Mouse (Mus musculus): ENCODE results near the gene Vps8.

Vps8 gene

GRCm38 (mm10) chr16:21527271-21528007 is 104.5 kb downstream of the Vps8 start:
- in situ Hi-C loops (cut with MboI; ENCODE audit: unreplicated experiment in 2 of 2) = no loop called here

GRCm38 (mm10) chr16:21533503-21533902 is 110.6 kb downstream of the Vps8 start:
- in situ Hi-C loops (cut with MboI; ENCODE audit: unreplicated experiment in 2 of 2) = no loop called here

GRCm38 (mm10) chr16:21536240-21537005 is 113.5 kb downstream of the Vps8 start:
- in situ Hi-C loops (cut with MboI; ENCODE audit: unreplicated experiment in 2 of 2) = no loop called here

- in situ Hi-C loops (cut with MboI; ENCODE audit: unreplicated experiment in 2 of 2) = no loop called here
Measured at GRCm38 (mm10) chr16:21537312-21537711, 114.4 kb downstream of the Vps8 start.

GRCm38 (mm10) chr16:21538889-21539288 is 116.0 kb downstream of the Vps8 start:
- in situ Hi-C loops (cut with MboI; ENCODE audit: unreplicated experiment in 2 of 2) = no loop called here

GRCm38 (mm10) chr16:21542559-21542958 is 119.6 kb downstream of the Vps8 start:
- in situ Hi-C loops (cut with MboI; ENCODE audit: unreplicated experiment in 2 of 2) = no loop called here

GRCm38 (mm10) chr16:21547446-21547845 is 124.5 kb downstream of the Vps8 start:
- in situ Hi-C loops (cut with MboI; ENCODE audit: unreplicated experiment in 2 of 2) = no loop called here

GRCm38 (mm10) chr16:21549751-21550150 is 126.8 kb downstream of the Vps8 start:
- in situ Hi-C loops (cut with MboI; ENCODE audit: unreplicated experiment in 2 of 2) = no loop called here

GRCm38 (mm10) chr16:21550453-21550852 is 127.5 kb downstream of the Vps8 start:
- in situ Hi-C loops (cut with MboI; ENCODE audit: unreplicated experiment in 2 of 2) = no loop called here

GRCm38 (mm10) chr16:21553506-21553905 is 130.6 kb downstream of the Vps8 start:
- in situ Hi-C loops (cut with MboI; ENCODE audit: unreplicated experiment in 2 of 2) = no loop called here

GRCm38 (mm10) chr16:21562625-21563300 is 139.8 kb downstream of the Vps8 start:
- in situ Hi-C loops (cut with MboI; ENCODE audit: unreplicated experiment in 2 of 2) = loop anchor here in 1 of 2 experiments (5.0 to 10.0 kb wide), 2 partner anchors 68 to 80 kb away; no protein-coding TSS in a partner anchor

- in situ Hi-C loops (cut with MboI; ENCODE audit: unreplicated experiment in 2 of 2) = loop anchor here in 1 of 2 experiments (5.0 to 10.0 kb wide), 2 partner anchors 69 to 79 kb away; no protein-coding TSS in a partner anchor
Measured at GRCm38 (mm10) chr16:21563322-21563721, 140.4 kb downstream of the Vps8 start.

- in situ Hi-C loops (cut with MboI; ENCODE audit: unreplicated experiment in 2 of 2) = loop anchor here in 1 of 2 experiments (10.0 kb wide), 1 partner anchor 72 kb away; no protein-coding TSS in a partner anchor
Measured at GRCm38 (mm10) chr16:21567093-21567492, 144.2 kb downstream of the Vps8 start.

GRCm38 (mm10) chr16:21569952-21570351 is 147.0 kb downstream of the Vps8 start:
- in situ Hi-C loops (cut with MboI; ENCODE audit: unreplicated experiment in 2 of 2) = loop anchor here in 1 of 2 experiments (10.0 kb wide), 1 partner anchor 75 kb away; no protein-coding TSS in a partner anchor

- in situ Hi-C loops (cut with MboI; ENCODE audit: unreplicated experiment in 2 of 2) = no loop called here
Measured at GRCm38 (mm10) chr16:21570786-21571185, 147.9 kb downstream of the Vps8 start.

GRCm38 (mm10) chr16:21576000-21576420 is 153.1 kb downstream of the Vps8 start:
- in situ Hi-C loops (cut with MboI; ENCODE audit: unreplicated experiment in 2 of 2) = no loop called here

- in situ Hi-C loops (cut with MboI; ENCODE audit: unreplicated experiment in 2 of 2) = no loop called here
Measured at GRCm38 (mm10) chr16:21589110-21589509, 166.2 kb downstream of the Vps8 start.

GRCm38 (mm10) chr16:21590806-21591205 is 167.9 kb downstream of the Vps8 start:
- in situ Hi-C loops (cut with MboI; ENCODE audit: unreplicated experiment in 2 of 2) = no loop called here

- in situ Hi-C loops (cut with MboI; ENCODE audit: unreplicated experiment in 2 of 2) = no loop called here
Measured at GRCm38 (mm10) chr16:21591511-21591910, 168.6 kb downstream of the Vps8 start.

- in situ Hi-C loops (cut with MboI; ENCODE audit: unreplicated experiment in 2 of 2) = no loop called here
Measured at GRCm38 (mm10) chr16:21595539-21595938, 172.6 kb downstream of the Vps8 start.

GRCm38 (mm10) chr16:21604354-21604753 is 181.4 kb downstream of the Vps8 start:
- in situ Hi-C loops (cut with MboI; ENCODE audit: unreplicated experiment in 2 of 2) = no loop called here

Data from v-Abl transformed pro-B cells (cell line).